Mouse (Mus musculus) E14TG2a.4 (cell line): ENCODE results near the gene Ttc39a.

Experiments used
- CTCF ChIP-seq: conservative IDR thresholded peaks from 2 replicates; pipeline ENCODE4 v1.5.1; 2014; ENCODE audit warnings: low read length
- NANOG ChIP-seq: IDR thresholded peaks from 2 replicates; pipeline ENCODE4 v1.6.1; 2014; ENCODE audit warnings: borderline replicate concordance, low read length, mixed read lengths

DNA sequence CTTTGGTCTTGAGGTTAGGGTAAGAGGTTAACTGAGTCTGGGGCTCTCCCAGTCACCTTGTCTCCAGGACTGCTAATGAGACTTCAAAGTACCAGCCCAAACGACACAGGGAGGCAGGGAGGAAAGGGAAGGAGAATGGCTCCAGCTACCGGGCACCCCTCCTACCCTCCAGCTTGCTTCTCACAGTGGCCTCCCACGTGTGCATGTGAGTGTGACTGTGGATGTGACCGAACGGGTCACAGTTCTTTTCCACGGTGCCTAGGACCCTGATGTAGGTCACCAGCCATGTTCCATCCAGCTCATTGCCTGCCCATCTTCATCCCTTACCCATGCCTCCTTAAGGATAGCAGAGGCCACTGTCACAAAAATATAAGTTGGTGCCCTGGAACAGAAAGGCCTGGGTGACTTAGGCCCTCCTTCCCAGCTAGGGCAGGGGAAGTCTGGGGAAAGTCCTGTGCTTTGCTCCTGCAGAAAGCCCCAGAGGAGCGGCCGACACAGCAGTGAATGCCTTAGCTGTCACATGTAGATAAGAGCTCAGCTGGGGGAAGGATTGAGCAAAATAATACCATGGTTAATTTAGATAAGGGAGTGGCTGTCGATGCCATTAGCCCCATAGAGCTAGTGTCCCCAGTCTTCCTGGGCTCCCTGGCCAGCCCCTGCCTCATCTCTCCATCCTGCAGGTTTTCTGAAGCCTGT lies 4.4 kb downstream of the Ttc39a start:
- TF ChIP-seq CTCF (no peak), NANOG (no peak)
